Mouse (Mus musculus) liver, embryonic 12.5 days (tissue): ENCODE results near the gene Bckdk. TPM values are rescaled to one million over a fixed set of nuclear protein-coding genes. Genes with fewer than 3 reads are reported as not detected.
A peak's percentile ranks its signal among the peaks of the same experiment; 100 is the strongest.
"Not testable (repeated sequence)": the region's sequence is repeated elsewhere in the genome, so short reads cannot be mapped to it uniquely, and the experiment has no call there.

Experiments used
- ATAC-seq: fragments of 200-750 bp; cut with Nextera tagmentation; 2 replicates; pipeline ENCODE4 v1.8.0; 2017; ENCODE audit warnings: moderate number of reproducible peaks, mild to moderate bottlenecking, moderate library complexity
- H3K27ac ChIP-seq: fragments of 300-500 bp; sonication (generic); 2 replicates; pipeline ENCODE4 v1.5.1; 2016; ENCODE audit warnings: mild to moderate bottlenecking
- H3K27me3 ChIP-seq: fragments of 300-500 bp; sonication (generic); replicated peaks from 2 replicates; pipeline ENCODE4 v1.6.1; 2016; ENCODE audit warnings: mild to moderate bottlenecking, moderate library complexity
- H3K36me3 ChIP-seq: fragments of 300-500 bp; sonication (generic); 2 replicates; pipeline ENCODE4 v1.6.1; 2016; ENCODE audit warnings: mild to moderate bottlenecking, moderate library complexity
- H3K4me1 ChIP-seq: fragments of 300-500 bp; sonication (generic); 2 replicates; pipeline ENCODE4 v1.6.1; 2016
- H3K4me2 ChIP-seq: fragments of 300-500 bp; sonication (generic); 2 replicates; pipeline ENCODE4 v1.6.1; 2016; ENCODE audit warnings: mild to moderate bottlenecking, moderate library complexity
- H3K4me3 ChIP-seq: fragments of 300-500 bp; sonication (generic); 2 replicates; pipeline ENCODE4 v1.5.1; 2016; ENCODE audit warnings: mild to moderate bottlenecking, moderate library complexity
- H3K9ac ChIP-seq: fragments of 300-500 bp; sonication (generic); 2 replicates; pipeline ENCODE4 v1.6.1; 2016; ENCODE audit warnings: mild to moderate bottlenecking, moderate library complexity
- H3K9me3 ChIP-seq: fragments of 300-500 bp; sonication (generic); replicated peaks from 2 replicates; pipeline ENCODE4 v1.6.1; 2016; ENCODE audit warnings: mild to moderate bottlenecking, moderate library complexity
- WGBS: fragments of 180-500 bp; shearing (Covaris S2); methylation state at CpG from one replicate; pipeline ENCODE4 v1.1.7; 2016; ENCODE audit not compliant: insufficient replicate concordance; 5-methylcytosine and 5-hydroxymethylcytosine counted together
- polyA plus RNA-seq: library from polyadenylated mRNA; unstranded; fragments of >200 nt; fragmentation: Nextera tagmentation; extraction: Ambion mirVana; gene quantifications from 2 replicates; pipeline ENCODE4 v1.2.1, GENCODE M21; 2016

Bckdk gene
- polyA plus RNA-seq, 1 experiment from 2014 or later, result 82.2 TPM

DNA sequence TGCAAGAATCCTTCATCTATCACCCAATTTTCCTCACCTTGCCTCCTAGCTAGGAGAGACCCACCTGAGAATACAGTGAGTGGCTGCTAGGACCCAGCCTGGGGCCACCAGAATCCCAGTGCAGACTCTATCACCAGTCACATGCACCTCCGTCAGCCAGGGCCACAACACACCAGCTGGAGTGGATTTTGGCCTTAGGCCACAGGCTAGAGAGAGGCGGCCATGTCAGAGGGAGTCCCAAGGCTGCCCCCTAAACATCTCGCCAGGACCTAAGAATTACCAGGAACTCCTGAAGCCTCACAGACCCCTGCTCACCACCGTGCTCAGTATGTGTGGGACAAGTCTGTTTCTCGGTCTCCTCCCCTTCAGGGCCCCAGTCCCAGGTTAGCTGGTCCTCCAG, 30.2 kb downstream of the Bckdk start:
- H3K4me2 ChIP-seq, result peak overlapping the region; percentile 100; the same call in 1 of the 2 replicates
- no peak overlapping the region for H3K27ac ChIP-seq
- WGBS, result 79% methylated on average over 5 of the region's 5 CpGs
- no peaks in the 10 kb centered on the region for H3K9me3 ChIP-seq
- H3K36me3 ChIP-seq, result no peaks in the 10 kb centered on the region
- H3K4me1 ChIP-seq, result peaks cover 56% of the 10 kb centered on the region
- no peak overlapping the region for H3K4me3 ChIP-seq
- H3K9ac ChIP-seq, result no peak overlapping the region
- peaks cover 3% of the 10 kb centered on the region; the same call in 1 of the 2 replicates for H3K27me3 ChIP-seq
- ATAC-seq, result no peak

DNA sequence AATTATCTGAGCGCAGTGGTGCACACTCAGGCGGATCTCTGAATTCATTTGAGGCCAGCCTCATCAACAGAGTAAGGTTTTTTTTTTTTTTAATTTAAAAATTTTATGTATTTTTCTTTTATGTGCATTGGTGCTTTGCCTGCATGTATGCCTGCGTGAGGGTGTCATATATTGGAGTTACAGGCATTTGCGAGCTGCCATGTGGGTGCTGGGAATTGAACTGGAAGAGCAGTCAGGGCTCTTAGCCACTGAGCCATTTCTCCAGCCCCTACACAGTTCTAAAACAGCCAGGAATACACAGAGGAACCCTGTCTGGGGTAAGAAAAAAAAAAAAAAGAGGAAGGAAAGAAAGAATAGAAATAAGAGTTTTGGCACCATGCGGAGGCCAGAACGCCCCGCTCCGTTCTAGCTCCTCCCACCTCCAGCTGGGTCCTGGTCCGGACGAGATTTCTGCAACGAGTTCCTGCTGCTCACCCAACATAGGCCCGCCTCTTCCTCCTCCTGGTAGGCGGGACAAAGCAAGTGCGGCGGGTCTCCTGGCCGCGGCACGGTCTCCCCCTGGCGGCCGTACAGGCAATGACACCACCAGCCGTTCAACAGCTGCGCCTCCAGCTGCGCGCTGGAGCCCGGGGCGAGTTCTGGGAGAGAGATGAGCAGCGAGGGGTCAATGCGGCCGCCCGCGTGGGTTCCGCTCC, 31.3 kb downstream of the Bckdk start:
- Histone ChIP-seq H3K4me1 (peaks cover 45% of the 10 kb centered on the region), H3K27me3 (no peaks in the 10 kb centered on the region), H3K4me2 (peak overlapping the region; percentile 100), H3K27ac (peak overlapping the region; percentile 69), H3K36me3 (no peaks in the 10 kb centered on the region), H3K4me3 (peak overlapping the region; percentile 76), H3K9ac (peak overlapping the region; percentile 90), H3K9me3 (no peaks in the 10 kb centered on the region)
- peak; percentile 92 for ATAC-seq
- WGBS, result 7% methylated on average over 28 of the region's 32 CpGs

DNA sequence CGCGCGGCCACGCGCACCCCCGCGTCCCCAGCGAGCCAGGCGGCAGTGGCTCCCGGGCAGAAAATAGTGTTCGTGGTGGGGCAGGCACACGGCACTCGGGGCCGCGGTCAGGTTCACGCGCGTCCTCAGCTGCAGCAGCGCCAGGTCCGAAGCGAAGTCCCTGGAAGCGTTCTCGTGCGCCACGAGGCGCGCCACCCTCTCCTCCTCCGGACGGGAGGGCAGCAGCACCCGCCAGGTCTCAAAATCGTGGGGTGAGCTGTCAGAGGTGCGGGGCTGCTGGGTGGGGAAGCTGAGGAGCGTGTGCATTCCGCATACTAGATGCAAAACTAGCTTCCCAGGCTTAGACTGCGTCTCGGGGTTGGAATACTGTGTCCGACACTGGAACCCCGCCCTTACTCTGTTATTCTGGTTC, 31.9 kb downstream of the Bckdk start:
- Histone ChIP-seq H3K4me2 (peak overlapping the region; percentile 100), H3K9me3 (no peaks in the 10 kb centered on the region), H3K4me1 (peaks cover 43% of the 10 kb centered on the region), H3K4me3 (peak overlapping the region; percentile 76), H3K36me3 (no peaks in the 10 kb centered on the region), H3K27me3 (no peaks in the 10 kb centered on the region), H3K27ac (peak overlapping the region; percentile 69), H3K9ac (peak overlapping the region; percentile 90)
- WGBS, result 2% methylated on average over 38 of the region's 38 CpGs
- peak; percentile 45 for ATAC-seq

DNA sequence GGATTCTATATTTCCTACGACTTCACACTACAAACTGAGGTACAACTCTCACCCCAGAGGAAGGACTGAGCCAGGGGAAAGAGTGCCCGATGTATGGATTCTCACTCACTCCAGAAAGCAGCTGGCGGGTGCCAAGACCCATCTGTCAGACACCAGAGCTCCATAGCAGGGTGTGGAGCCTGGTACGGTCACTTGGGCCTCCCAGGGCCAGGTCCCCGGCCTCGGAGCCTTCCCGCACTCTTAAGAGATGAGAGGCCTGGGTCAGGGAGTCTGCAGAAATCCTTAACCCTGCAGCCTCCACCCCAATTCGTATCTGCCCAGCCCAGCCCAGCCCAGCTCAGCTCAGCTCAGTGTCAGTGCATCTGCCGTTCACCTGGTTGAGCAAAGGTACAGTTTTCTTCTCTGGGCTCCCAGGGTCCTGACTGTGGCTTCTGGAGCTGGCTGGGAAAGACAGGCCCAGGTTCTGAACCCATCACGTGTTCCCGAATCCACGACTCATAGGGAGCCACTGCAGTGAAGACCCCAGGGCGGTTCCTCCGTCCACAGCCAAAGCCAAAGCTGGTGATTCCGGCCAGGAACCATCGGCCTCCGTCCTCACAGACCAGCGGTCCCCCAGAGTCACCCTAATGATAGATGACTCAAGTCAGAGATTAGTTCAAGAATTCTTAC, 32.5 kb downstream of the Bckdk start:
- Histone ChIP-seq H3K4me2 (peak overlapping the region; percentile 100), H3K9me3 (no peaks in the 10 kb centered on the region), H3K4me1 (peaks cover 39% of the 10 kb centered on the region), H3K36me3 (no peaks in the 10 kb centered on the region), H3K4me3 (peak overlapping the region; percentile 76), H3K27ac (0 out of 2 replicates have a peak overlapping the region, but pooled peaks have one; percentile 69), H3K9ac (peak overlapping the region; percentile 90), H3K27me3 (no peaks in the 10 kb centered on the region)
- no peak for ATAC-seq
- 57% methylated on average over 18 of the region's 18 CpGs for WGBS

DNA sequence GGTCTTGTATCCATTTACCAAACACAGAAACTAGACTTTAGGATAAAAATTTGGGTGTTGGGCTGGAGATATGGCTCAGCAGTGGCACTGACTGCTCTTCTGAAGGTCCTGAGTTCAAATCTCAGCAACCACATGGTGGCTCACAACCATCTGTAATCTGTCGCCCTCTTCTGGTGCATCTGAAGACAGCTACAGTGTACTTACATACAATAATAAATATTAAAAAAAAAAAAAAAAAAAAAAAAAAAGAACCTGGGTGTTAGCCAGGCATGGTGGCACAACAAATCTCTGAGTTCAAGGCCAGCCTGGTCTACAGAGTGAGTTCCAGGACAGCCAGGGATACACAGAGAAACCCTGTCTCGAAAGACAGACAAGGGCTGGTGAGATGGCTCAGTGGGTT, 38.2 kb downstream of the Bckdk start:
- not testable (repeated sequence) for H3K36me3 ChIP-seq, H3K4me1 ChIP-seq, H3K9ac ChIP-seq, H3K9me3 ChIP-seq, H3K4me3 ChIP-seq, H3K27ac ChIP-seq, ATAC-seq, H3K4me2 ChIP-seq
- peaks cover 45% of the 10 kb centered on the region for H3K27me3 ChIP-seq
- 39% methylated on average over 2 of the region's 2 CpGs for WGBS

DNA sequence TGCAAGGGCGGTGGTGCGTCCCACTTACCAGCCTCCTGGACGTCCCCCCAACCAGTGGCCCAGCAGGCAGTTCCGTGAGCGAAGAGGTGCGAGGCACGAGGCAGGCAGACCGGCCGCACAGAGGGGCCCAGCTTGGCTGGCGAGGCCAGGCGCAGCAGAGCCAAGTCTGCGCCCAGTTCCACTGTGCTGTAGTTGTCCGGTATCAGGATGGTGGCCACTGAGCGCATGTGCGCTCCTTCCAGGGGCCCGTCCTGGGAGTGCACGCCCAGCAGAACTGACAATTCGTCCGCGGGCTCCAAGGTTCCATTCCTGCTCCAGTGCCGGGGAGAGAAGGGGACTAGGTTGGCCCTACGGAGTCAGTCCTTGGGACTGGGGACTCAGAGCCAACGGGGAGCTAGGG, 40.7 kb downstream of the Bckdk start:
- ATAC-seq, result no peak
- Histone ChIP-seq H3K9ac (no peak overlapping the region), H3K27me3 (peaks cover 47% of the 10 kb centered on the region), H3K4me1 (peaks cover 5% of the 10 kb centered on the region), H3K27ac (no peak overlapping the region), H3K36me3 (no peaks in the 10 kb centered on the region), H3K4me3 (no peak overlapping the region), H3K4me2 (peak overlapping the region; percentile 33; the same call in 1 of the 2 replicates), H3K9me3 (no peaks in the 10 kb centered on the region)
- WGBS, result 9% methylated on average over 23 of the region's 23 CpGs

DNA sequence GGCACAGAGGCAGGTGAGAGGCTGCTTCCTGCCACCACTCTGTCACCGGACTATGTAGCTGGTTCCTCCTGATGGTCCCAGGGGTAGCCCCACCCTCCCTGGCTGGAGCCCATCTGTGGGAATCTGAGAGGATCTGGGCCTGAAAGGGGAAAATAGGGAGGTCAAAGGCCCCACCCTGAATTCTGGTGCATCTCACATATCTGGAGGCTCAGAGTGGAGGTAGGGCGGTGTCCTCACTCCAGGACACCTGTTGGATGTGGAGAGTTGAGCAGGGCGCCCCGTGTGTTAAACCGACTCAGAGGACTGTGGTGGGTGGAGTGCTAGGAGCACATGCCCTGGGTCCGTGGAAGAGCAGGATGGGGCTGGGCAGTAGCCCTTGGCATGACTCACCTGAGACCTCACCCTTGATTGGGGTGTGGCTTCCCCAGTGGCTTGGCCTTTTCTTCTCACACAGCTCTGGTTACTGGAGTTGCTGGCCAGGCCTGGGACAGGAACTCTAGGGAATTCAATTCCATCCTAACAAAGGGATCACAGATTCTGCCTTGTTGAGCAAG, 42.7 kb downstream of the Bckdk start, which contains the start of gene Prss36:
Gene Prss36, minus strand, starts transcription at position 256 of the 554 bp plus-strand sequence.
- no peaks in the 10 kb centered on the region for H3K9me3 ChIP-seq
- H3K4me1 ChIP-seq, result peaks cover 5% of the 10 kb centered on the region
- 61% methylated on average over 6 of the region's 6 CpGs for WGBS
- H3K36me3 ChIP-seq, result no peaks in the 10 kb centered on the region
- no peak within 1 kb of the TSS for H3K27ac ChIP-seq
- H3K4me2 ChIP-seq, result no peak within 1 kb of the TSS
- H3K9ac ChIP-seq, result no peak within 1 kb of the TSS
- no peak for ATAC-seq
- H3K27me3 ChIP-seq, result peaks cover 50% of the 10 kb centered on the region
- H3K4me3 ChIP-seq, result no peak within 1 kb of the TSS

DNA sequence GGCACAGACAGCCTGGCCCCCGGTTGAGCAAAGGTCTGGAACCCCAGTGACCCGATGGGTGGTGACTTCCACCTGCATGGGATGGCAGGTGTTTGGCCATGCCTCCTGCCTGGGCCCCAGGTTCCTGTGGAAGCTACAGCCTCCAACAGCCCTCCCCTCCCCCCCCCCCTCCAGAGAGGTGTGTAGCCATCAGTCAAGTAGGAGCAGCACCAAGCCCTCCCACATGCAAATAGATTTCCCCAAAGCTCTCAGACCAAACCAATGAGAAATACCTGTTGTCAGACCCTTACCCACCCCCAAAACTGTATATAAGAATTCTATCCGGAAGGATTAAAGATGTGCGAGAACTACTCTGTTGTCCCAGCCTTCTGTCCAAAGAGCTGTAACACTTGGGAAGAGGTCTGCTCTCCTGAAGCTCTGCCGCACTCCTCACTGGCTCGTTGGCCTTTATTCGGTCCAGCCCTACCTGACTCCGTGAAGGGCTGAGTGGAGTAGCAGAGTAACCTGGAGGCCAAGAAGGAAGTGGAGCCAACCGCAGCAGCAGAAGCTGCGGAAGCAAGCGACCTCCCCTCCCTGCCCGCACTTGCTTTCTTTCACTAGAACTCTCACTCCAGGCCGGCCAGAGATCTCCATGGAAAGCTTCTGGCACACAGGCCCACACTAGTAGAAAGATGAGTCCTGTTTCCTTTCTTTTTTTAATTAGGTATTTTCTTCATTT, 49.1 kb downstream of the Bckdk start:
- peaks cover 10% of the 10 kb centered on the region for H3K27me3 ChIP-seq
- H3K4me1 ChIP-seq, result no peaks in the 10 kb centered on the region
- no peak overlapping the region for H3K4me3 ChIP-seq
- WGBS, result 23% methylated on average over 13 of the region's 13 CpGs
- H3K9ac ChIP-seq, result no peak overlapping the region
- H3K27ac ChIP-seq, result no peak overlapping the region
- no peaks in the 10 kb centered on the region for H3K36me3 ChIP-seq
- no peaks in the 10 kb centered on the region for H3K9me3 ChIP-seq
- no peak for ATAC-seq
- H3K4me2 ChIP-seq, result no peak overlapping the region

DNA sequence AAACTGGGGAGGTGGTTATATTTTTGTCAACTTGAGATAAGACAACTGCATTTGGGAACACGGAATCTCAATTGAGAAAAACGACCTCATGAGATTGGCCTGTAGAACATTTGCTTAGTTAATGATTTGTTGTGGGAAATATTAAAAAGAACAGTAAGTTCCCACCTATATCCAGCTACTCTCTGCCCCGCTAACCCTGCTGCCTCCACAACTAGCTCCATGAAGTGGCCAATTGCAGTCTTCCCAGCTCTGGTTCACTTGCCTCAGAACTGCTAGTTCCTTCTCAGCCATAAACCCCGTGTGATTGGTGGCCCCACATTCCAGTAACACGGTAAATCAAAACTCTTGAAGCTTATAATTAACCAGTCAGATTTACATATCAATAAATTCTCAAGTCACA, 55.5 kb downstream of the Bckdk start:
- no peak for ATAC-seq
- H3K4me1 ChIP-seq, result no peaks in the 10 kb centered on the region
- H3K27me3 ChIP-seq, result no peaks in the 10 kb centered on the region
- H3K4me3 ChIP-seq, result no peak overlapping the region
- no peak overlapping the region for H3K4me2 ChIP-seq
- H3K27ac ChIP-seq, result no peak overlapping the region
- H3K36me3 ChIP-seq, result no peaks in the 10 kb centered on the region
- 50% methylated on average over 5 of the region's 5 CpGs for WGBS
- no peak overlapping the region for H3K9ac ChIP-seq
- H3K9me3 ChIP-seq, result no peaks in the 10 kb centered on the region
